Mouse (Mus musculus): ENCODE data around the gene Snx11. TPM values are rescaled to one million over a fixed set of nuclear protein-coding genes. Genes with fewer than 3 reads are reported as not detected.
A peak's percentile ranks its signal among the peaks of the same experiment; 100 is the strongest.

Snx11 gene
- total RNA-seq, 2 experiments from 2014 or later, result 49.7 to 52.2 TPM

DNA sequence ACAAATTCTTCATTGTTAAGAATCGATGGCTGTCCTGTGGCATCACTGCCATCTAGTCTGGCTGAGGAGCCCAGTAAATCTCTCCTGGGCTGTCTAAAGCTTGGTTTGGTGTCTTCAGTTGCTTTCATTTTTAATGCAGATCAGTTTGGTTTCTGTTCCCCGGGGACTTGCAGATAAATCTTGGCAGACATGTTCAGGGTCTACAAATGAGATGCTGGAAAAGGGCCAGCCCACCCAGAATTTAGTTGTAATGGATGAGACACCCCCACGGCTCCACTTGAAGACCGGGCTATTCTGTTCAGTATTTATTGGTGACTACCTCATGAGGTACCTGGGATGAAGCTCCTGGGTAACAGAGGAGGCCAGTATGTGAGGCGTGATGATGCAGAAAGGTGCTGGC, 47.0 kb downstream of the Snx11 start:
- H3K27ac ChIP-seq, result no peak overlapping the region
- intact Hi-C loops (cut with DNase I), result no loop called here
- no peak for TF ChIP-seq CTCF (IDR thresholded peaks at IDR 0.05)
- H3K4me3 ChIP-seq, result no peak overlapping the region
- no peak for DNase-seq (ENCODE audit: extremely low spot score in 1 of 2, low spot score in 2 of 2)

DNA sequence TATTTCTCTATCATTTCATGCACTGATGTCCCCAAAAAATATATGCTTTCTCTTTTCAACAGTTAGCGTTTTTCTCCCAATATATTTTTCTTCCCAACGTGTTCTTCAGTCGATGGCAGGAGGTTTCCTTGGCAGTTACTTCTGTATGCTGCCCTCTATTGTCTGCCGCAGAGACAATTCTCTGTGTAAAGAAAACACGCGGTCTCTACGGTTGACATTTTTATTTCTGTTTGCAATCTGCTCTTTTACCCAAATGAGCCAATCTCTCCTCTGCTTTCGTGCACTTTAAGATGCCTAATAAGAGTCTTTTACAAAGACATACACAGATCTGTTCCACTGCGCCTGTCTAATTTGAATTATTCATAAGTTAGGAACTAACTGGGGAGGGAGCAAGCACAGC, 47.9 kb downstream of the Snx11 start:
- Histone ChIP-seq H3K4me3 (no peak overlapping the region), H3K27ac (no peak overlapping the region)
- intact Hi-C loops (cut with DNase I), result loop anchor here (5.0 kb wide), 1 partner anchor 167 kb away; no protein-coding TSS in a partner anchor
- peak; percentile 55 for TF ChIP-seq CTCF (IDR thresholded peaks at IDR 0.05)
- DNase-seq (ENCODE audit: extremely low spot score in 1 of 2, low spot score in 2 of 2), result no peak

DNA sequence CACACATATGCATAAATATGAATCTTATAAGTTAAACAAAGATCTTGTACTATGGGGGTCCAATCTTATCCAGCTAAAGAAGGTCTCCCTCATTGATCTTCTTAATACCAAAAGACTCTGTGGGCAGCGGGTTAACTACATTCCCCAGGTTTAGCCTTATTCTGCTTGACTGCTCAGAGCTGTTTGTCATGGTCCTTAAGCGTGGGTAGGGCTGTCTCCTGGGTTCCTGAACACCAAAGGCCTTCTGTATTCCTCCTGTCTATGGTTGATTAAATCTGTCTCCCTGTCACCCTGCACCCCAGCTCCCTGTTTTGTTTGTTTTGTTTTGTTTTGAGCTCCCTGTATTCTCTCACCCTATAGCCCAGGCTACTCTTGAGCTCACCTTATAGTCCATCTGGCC, 48.8 kb downstream of the Snx11 start:
- Histone ChIP-seq H3K4me3 (no peak overlapping the region), H3K27ac (no peak overlapping the region)
- intact Hi-C loops (cut with DNase I), result loop anchor here (5.0 kb wide), 1 partner anchor 166 kb away; no protein-coding TSS in a partner anchor
- DNase-seq (ENCODE audit: extremely low spot score in 1 of 2, low spot score in 2 of 2), result no peak
- TF ChIP-seq CTCF (IDR thresholded peaks at IDR 0.05), result no peak

- intact Hi-C loops (cut with DNase I), result loop anchor here (5.0 kb wide), 1 partner anchor 164 kb away; no protein-coding TSS in a partner anchor
- Histone ChIP-seq H3K4me3 (no peak overlapping the region), H3K27ac (no peak overlapping the region)
- no peak for DNase-seq (ENCODE audit: extremely low spot score in 1 of 2, low spot score in 2 of 2)
- no peak for TF ChIP-seq CTCF (IDR thresholded peaks at IDR 0.05)
Measured at GRCm38 (mm10) chr11:96725833-96726232, 51.5 kb downstream of the Snx11 start.

GRCm38 (mm10) chr11:96718609-96719008, 58.8 kb downstream of the Snx11 start:
- no peak overlapping the region for H3K27ac ChIP-seq
- H3K4me3 ChIP-seq, result no peak overlapping the region
- no peak for TF ChIP-seq CTCF (IDR thresholded peaks at IDR 0.05)

More at GRCm38 (mm10) chr11:96718609-96719008, 58.8 kb downstream of the Snx11 start:
- no peak for DNase-seq (ENCODE audit: extremely low spot score in 1 of 2, low spot score in 2 of 2)
- intact Hi-C loops (cut with DNase I), result no loop called here

Other genes with a start within 250 kb of the Snx11 start
- gene Cbx1, start 11.6 kb upstream of the Snx11 start, total RNA-seq (2021), result 10 to 100 TPM; 45.5 to 46.5 TPM
- 100 to 1,000 TPM; 281 to 290 TPM for gene Nfe2l1, start 52.4 kb upstream of the Snx11 start, total RNA-seq (2021)
- gene Copz2, start 72.3 kb upstream of the Snx11 start, total RNA-seq (2021), result 1 to 10 TPM; 4.8 to 5.0 TPM
- 10 to 100 TPM; 28.6 to 30.0 TPM for gene Cdk5rap3, start 138.9 kb upstream of the Snx11 start, total RNA-seq (2021)
- not detected for gene Prr15l, start 150.5 kb upstream of the Snx11 start, total RNA-seq (2021)
- gene Pnpo, start 166.4 kb upstream of the Snx11 start, total RNA-seq (2021), result 10 to 100 TPM; 40.0 to 40.2 TPM
- 10 to 100 TPM; 12.6 to 15.2 TPM for gene Sp2, start 205.4 kb upstream of the Snx11 start, total RNA-seq (2021)
- gene Sp6, start 235.8 kb upstream of the Snx11 start, total RNA-seq (2021), result 1 to 10 TPM in 1 of 2 experiments, under 1 TPM in 1; 0.91 to 1.8 TPM